Mouse (Mus musculus) heart, postnatal 4 days (tissue): ENCODE results near the gene Pip5k1b. TPM values are rescaled to one million over a fixed set of nuclear protein-coding genes. Genes with fewer than 3 reads are reported as not detected.

Experiments used
- DNase-seq: peaks from one replicate; pipeline ENCODE4 v3.0.0; 2021
- total RNA-seq, 2 experiments: library from RNA; stranded (reverse); gene quantifications; 2 replicates each; pipeline ENCODE4 v1.2.3; 2021

The Pip5k1b gene
- total RNA-seq, 2 experiments from 2014 or later: 29.9 to 31.2 TPM

- DNase-seq: no peak
Measured at GRCm38 (mm10) chr19:24472512-24472911, 83.2 kb downstream of the Pip5k1b start.

DNA sequence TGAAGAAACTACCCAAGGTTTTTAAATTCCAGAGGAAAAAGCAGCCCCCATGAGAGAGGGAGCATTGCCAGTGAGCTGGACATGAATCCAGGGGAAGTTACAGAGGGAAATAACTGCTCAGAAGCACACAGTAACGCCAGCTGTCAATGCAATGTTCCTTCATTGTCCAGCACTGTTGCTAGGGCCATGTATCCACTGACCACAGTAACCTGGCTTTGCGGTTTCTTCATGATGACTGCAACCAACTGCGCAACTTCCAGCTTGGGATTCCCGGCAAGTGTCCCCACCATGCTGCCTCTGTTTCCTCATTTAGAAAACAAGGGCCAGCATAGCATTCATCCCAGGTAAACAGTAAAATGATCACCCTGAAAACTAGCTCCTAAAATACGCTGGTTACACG is 84.1 kb downstream of the Pip5k1b start:
- DNase-seq: no peak

- no peak for DNase-seq
Measured at GRCm38 (mm10) chr19:24469216-24469615, 86.5 kb downstream of the Pip5k1b start.

GRCm38 (mm10) chr19:24468616-24469015 is 87.1 kb downstream of the Pip5k1b start:
- no peak for DNase-seq

- no peak for DNase-seq
Measured at GRCm38 (mm10) chr19:24463011-24463410, 92.7 kb downstream of the Pip5k1b start.

GRCm38 (mm10) chr19:24456591-24457231 is 99.0 kb downstream of the Pip5k1b start:
- DNase-seq: peak; percentile 39

DNA sequence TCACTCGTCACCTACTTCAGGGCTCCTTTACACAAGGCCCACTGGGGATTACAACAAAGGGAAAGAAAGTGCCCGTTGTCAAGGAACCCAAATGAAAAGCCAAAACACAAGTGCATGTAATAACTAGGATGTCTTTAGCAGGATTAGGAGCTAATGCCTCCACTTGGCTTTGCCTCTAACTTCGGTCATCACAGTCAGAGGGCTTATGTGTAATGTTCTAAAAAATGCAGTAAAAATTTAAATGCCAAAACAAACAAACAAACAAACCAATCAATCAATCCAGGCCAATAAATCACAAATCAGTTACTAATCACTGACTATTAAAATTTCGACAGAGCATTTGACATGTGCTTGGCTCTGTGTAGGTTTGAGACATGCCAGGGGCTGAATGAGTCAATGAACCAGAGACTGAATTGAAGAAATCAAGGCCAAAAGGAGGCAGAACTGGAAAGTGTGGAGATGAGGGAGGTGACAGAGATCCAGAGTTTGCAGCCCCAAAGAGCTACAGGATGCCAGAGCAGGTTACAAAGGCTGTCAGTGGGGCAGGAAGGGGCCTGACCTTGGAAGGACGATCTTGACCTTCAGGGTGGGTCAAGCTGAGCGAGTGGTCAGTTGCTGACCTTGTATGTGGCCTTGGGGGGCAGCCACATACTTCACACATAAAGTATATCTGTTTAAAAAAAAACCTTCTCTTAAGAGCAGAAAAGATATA is 100.3 kb downstream of the Pip5k1b start:
- no peak for DNase-seq

DNA sequence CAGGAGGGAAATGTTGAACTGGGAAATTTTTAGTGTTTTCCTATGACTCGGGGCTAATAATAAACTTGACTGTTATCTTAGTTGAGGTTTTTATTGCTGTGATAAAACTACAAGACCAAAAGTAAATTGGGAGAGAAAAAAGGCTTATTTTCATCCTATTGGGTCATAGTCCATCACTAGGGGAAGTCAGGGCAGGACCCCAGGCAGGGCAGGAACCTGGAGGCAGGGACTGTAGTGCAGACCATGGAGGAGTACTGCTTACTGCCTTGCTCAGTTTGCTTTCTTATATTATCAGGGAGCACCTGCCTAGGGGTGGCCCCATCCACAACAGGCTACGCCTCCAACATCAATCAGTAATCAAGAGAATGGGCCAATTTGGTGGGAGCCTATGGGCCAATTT is 101.2 kb downstream of the Pip5k1b start:
- DNase-seq: no peak

DNA sequence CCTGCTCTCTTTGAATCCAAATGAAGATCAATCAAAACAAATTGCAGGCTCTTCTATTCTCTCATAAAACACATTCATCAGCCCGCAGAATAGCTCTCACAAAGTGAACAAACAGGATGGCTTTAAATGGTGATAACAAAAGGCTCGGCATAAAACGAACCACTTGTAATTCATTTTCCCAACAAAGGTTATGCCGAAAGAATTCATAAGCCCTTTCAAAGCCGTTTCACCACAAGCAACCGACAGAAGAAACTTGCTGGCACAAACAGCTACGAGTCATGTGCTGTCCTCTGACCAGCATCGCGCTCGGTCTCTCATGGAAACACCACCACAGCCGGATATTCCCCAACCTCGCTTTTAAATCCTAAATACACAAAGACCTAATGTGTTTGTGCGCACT is 102.3 kb downstream of the Pip5k1b start:
- DNase-seq: peak; percentile 22

DNA sequence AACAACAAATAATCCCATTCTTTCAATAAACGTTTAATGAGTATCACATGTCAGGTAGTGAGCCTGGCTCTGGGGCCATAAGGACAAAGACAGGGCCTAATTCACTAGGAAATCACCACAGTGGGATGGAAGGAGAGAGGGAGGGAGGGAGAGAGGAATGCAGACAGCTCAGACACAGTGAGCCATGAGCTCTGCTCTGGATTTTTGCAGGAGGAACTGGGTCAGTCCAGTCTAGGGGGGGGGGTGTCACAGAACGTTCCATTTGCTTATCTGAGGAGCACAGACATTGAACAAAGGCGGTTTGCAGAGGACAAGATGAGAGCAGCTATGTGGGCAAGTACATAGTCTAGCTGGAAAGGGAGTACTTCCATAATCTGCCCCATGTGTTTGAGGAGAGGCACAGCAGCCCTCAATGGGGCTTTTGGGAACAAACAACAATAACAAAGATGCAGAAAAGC is 103.2 kb downstream of the Pip5k1b start:
- DNase-seq: peak; percentile 17

- no peak for DNase-seq
Measured at GRCm38 (mm10) chr19:24451626-24452025, 104.0 kb downstream of the Pip5k1b start.

- DNase-seq: no peak
Measured at GRCm38 (mm10) chr19:24450740-24451139, 104.9 kb downstream of the Pip5k1b start.

GRCm38 (mm10) chr19:24444322-24444721 is 111.3 kb downstream of the Pip5k1b start:
- DNase-seq: no peak

DNA sequence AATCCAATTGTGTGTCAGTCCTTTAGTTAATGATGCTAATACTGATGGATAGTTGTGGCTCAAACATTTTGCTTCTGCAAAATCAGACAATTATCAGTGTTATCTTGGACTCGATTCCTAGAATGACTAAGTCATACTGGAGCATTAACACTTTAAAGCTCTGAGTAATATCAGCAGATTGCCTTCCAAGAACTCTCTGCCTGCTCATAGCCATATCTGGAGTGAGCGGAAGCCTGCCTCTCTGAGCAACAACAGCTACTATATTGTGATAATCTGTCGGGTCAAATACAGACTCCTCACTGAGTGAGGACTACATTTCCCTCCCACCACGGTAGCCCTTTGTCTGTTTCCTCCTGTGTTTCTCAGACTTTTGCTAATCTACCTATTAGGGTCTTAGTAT is 116.0 kb downstream of the Pip5k1b start:
- DNase-seq: no peak

DNA sequence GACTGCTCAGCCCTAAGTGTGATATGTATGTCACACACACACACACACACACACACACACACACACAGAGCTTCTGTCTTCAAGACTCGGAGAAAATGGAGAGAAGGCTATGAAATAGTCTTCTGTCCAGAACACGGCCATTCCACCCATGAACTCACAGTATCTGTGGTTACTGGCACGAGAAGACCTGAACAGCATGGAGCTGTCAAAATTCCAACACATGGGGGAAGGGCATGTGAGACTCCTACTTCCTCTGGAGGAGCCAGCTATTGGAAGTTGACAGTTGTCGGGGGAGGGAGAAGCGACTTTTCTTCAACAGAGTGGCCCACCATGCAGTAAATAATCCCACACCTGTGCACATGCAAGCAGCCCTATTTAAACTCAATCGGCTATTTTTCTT is 121.4 kb downstream of the Pip5k1b start:
- DNase-seq: peak; percentile 20

DNA sequence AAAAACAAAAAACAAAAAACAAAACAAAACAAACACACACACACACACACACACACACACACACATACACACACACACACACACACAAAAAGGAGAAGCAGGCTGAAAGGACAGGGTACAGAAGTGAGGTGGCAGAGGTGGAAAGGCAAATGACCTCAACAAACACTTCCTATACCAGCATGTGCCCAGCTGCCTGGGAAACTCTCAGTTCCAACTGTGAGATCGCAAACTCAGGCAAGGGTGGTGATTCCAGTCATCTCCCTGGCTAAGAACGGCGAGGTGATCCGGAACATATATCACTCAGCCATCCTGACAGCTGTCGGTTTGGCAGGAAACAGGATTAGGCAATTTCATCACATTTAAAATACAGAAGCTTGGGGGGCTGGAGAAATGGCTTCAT is 123.2 kb downstream of the Pip5k1b start:
- no peak for DNase-seq

GRCm38 (mm10) chr19:24431381-24431780 is 124.3 kb downstream of the Pip5k1b start:
- no peak for DNase-seq

DNA sequence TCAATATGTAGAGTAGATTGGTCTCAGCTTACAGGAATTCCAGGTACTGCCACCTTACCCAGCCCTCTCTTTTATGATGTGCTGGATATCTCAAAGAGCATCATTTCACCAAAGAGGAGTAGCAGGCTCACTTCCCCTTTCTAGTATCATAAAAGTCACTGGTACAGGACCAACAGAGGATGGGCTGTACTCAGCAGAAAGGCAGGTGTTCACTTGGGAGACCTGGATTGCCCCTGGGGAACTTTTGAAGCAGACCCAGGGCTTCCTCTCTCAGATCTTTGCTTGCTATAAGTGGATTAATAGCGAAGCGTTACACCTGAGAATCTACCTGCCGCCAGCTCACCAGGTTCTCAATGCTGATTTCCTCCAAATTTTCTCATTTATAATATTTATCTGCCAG is 127.7 kb downstream of the Pip5k1b start:
- no peak for DNase-seq

DNA sequence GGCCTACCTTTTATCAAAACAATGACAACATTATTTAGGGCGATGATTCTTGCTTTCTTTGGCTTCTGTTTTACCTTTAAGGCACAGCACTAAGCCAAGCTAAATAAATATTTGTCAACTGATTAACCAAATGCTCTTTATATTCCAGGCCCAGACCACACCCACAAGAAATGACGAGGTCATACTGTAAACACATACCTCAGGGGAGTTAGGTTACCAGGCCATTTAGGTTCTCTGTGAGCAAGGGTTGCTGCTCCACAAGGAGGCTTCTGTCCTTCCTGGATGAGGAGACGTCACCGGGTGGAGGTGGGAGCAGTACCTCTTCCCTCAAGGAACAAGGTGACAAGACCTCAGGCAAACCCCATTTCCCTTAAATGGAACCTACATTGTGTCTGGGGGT is 128.4 kb downstream of the Pip5k1b start:
- DNase-seq: no peak

- DNase-seq: peak; percentile 37
Measured at GRCm38 (mm10) chr19:24426759-24427181, 128.9 kb downstream of the Pip5k1b start.

- no peak for DNase-seq
Measured at GRCm38 (mm10) chr19:24418030-24418429, 137.6 kb downstream of the Pip5k1b start.

GRCm38 (mm10) chr19:24417659-24418004 is 138.0 kb downstream of the Pip5k1b start:
- DNase-seq: no peak

- DNase-seq: no peak
Measured at GRCm38 (mm10) chr19:24416975-24417658, 138.6 kb downstream of the Pip5k1b start.
